Mouse (Mus musculus) forebrain, embryonic 14.5 days (tissue): ENCODE measurements around the gene Lsm3. TPM values are rescaled to one million over a fixed set of nuclear protein-coding genes. Genes with fewer than 3 reads are reported as not detected.

Experiments
- ATAC-seq: fragments of 200-750 bp; cut with Nextera tagmentation; 2 replicates; pipeline ENCODE4 v1.8.0; 2017; ENCODE audit warnings: mild to moderate bottlenecking, moderate library complexity
- DNase-seq: peaks from one replicate; pipeline ENCODE4 v3.0.0-alpha.2; 2015; ENCODE audit warnings: low spot score
- H3K27ac ChIP-seq: fragments of 300-500 bp; sonication (generic); 2 replicates; pipeline ENCODE4 v1.5.1; 2014; ENCODE audit warnings: low read depth, mild to moderate bottlenecking, control low read depth, low read length, moderate library complexity
- H3K27me3 ChIP-seq: fragments of 300-500 bp; sonication (generic); replicated peaks from 2 replicates; pipeline ENCODE4 v1.6.1; 2014; ENCODE audit warnings: low read length, control low read depth, mixed read lengths; ENCODE audit not compliant: control insufficient read depth, insufficient read depth
- H3K36me3 ChIP-seq: fragments of 300-500 bp; sonication (generic); 2 replicates; pipeline ENCODE4 v1.6.1; 2014; ENCODE audit warnings: low read length, control low read depth; ENCODE audit not compliant: control insufficient read depth, insufficient read depth
- H3K4me1 ChIP-seq: fragments of 300-500 bp; sonication (generic); 2 replicates; pipeline ENCODE4 v1.6.1; 2014; ENCODE audit warnings: antibody characterized with exemption, low read length, control low read depth; ENCODE audit not compliant: control insufficient read depth, insufficient read depth
- H3K4me2 ChIP-seq: fragments of 300-500 bp; sonication (generic); 2 replicates; pipeline ENCODE4 v1.6.1; 2014; ENCODE audit warnings: mild to moderate bottlenecking, control low read depth, low read length
- H3K4me3 ChIP-seq: fragments of 300-500 bp; sonication (generic); 2 replicates; pipeline ENCODE4 v1.5.1; 2014; ENCODE audit warnings: low read depth, low read length, control low read depth
- H3K9ac ChIP-seq: fragments of 300-500 bp; sonication (generic); 2 replicates; pipeline ENCODE4 v1.6.1; 2014; ENCODE audit warnings: mild to moderate bottlenecking, low read length, control low read depth, moderate library complexity
- H3K9me3 ChIP-seq: fragments of 300-500 bp; sonication (generic); replicated peaks from 2 replicates; pipeline ENCODE4 v1.6.1; 2016; ENCODE audit warnings: low read length, control low read depth, mixed read lengths; ENCODE audit not compliant: control insufficient read depth
- WGBS: fragments of 180-500 bp; shearing (Covaris S2); extraction: QIAGEN DNeasy Blood & Tissue Kit; methylation state at CpG from one replicate; pipeline ENCODE4 v1.1.7; 2014; 5-methylcytosine and 5-hydroxymethylcytosine counted together
- polyA plus RNA-seq: library from polyadenylated mRNA; unstranded; fragments of >200 nt; fragmentation: Nextera tagmentation; extraction: Ambion mirVana; gene quantifications from 2 replicates; pipeline ENCODE4 v1.2.1, GENCODE M21; 2014

Lsm3 gene
- polyA plus RNA-seq, 1 experiment from 2014 or later, result 264 TPM

DNA sequence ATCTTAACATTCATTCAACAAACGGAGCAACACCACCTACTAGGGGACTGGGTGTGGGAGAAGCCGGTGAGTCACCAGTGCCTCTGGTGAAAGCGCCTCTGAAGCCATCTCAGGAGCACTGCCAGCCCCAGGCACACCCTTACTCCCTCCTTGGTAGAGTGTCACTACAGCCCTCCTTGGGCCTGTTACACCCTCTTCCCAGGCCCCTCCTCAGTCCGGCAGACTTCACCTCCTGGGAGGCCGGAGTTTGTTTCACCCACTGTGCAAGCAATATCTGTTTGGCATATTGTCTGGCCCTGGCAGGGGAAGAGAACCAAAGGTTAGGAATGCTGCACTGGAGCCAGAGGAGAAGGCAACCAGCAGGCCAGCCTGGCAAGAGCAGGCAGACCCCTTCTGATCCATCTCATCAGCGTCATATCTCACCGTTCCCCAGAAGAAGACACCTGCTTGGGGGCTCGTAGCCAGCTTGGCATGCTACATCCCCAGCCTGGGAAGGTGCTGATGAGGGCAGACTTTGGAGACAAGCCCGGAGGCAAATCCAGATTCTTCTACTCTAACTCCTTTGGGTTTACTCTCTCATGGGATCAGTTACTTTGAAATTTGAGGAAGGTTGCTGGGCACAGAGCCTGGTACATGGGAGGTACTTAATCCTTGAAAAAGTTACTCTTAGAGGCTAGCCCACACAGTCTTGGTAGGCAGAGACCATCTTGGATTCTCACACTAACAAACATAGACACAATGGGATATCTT, 41.1 kb upstream of the Lsm3 start:
- Histone ChIP-seq H3K27ac (no peak overlapping the region), H3K4me1 (peaks cover 11% of the 10 kb centered on the region), H3K4me3 (peak overlapping the region; percentile 84), H3K4me2 (peak overlapping the region; percentile 82), H3K36me3 (peaks cover 36% of the 10 kb centered on the region), H3K9me3 (no peaks in the 10 kb centered on the region), H3K9ac (peak overlapping the region; percentile 80), H3K27me3 (no peaks in the 10 kb centered on the region)
- no peak for ATAC-seq
- DNase-seq, result no peak
- 54% methylated on average over 9 of the region's 9 CpGs for WGBS

DNA sequence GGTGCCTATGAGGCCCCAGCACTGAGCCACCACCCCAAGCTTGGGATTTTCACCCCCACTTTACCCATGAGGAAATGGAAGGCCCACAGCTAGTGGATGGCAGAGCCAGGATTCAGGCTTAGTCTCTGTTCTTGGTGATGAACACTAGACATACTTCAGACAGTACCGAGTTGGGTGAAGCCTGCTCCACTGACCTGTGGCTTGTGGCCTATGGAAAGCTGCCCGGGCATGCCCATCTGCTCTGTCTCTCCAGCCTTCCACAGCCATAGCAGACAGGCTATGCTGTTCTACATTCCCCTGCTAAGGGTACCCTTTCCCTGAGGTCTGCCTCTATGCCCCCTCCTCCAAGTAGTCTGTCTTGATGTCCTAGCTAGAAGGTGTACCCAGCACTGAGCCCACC, 39.2 kb upstream of the Lsm3 start:
- DNase-seq (no peak), ATAC-seq (no peak)
- peaks cover 11% of the 10 kb centered on the region for H3K4me1 ChIP-seq
- WGBS, result 92% methylated on average over 2 of the region's 2 CpGs
- H3K9ac ChIP-seq, result no peak overlapping the region
- no peak overlapping the region for H3K27ac ChIP-seq
- H3K4me3 ChIP-seq, result no peak overlapping the region
- peaks cover 55% of the 10 kb centered on the region for H3K36me3 ChIP-seq
- no peaks in the 10 kb centered on the region for H3K27me3 ChIP-seq
- H3K9me3 ChIP-seq, result no peaks in the 10 kb centered on the region
- H3K4me2 ChIP-seq, result no peak overlapping the region

DNA sequence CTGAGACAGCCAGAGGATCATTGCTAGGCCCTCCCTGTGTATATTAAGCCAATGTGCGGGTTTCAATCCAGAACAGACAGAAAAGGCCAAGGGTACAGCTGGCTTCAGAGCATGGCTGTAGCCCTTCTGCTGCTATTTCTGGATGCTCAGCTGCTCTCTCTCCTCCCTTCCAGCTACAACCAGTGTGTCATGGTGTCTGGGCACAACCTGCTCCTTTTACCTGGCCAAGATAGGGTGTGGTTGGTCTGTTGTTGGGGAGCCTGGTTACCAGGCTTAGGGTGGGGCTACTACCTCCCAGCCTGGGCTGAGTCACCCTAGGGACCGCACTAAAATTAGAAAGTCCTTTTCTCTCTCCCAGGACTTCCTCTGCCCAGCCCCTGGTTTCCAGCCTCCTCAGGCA, 32.4 kb upstream of the Lsm3 start:
- H3K27ac ChIP-seq, result no peak overlapping the region
- H3K9ac ChIP-seq, result no peak overlapping the region
- WGBS, result 94% methylated on average over 2 of the region's 2 CpGs
- no peak overlapping the region for H3K4me3 ChIP-seq
- DNase-seq (no peak), ATAC-seq (no peak)
- no peaks in the 10 kb centered on the region for H3K27me3 ChIP-seq
- peaks cover 100% of the 10 kb centered on the region for H3K36me3 ChIP-seq
- no peak overlapping the region for H3K4me2 ChIP-seq
- no peaks in the 10 kb centered on the region for H3K9me3 ChIP-seq
- H3K4me1 ChIP-seq, result no peaks in the 10 kb centered on the region

DNA sequence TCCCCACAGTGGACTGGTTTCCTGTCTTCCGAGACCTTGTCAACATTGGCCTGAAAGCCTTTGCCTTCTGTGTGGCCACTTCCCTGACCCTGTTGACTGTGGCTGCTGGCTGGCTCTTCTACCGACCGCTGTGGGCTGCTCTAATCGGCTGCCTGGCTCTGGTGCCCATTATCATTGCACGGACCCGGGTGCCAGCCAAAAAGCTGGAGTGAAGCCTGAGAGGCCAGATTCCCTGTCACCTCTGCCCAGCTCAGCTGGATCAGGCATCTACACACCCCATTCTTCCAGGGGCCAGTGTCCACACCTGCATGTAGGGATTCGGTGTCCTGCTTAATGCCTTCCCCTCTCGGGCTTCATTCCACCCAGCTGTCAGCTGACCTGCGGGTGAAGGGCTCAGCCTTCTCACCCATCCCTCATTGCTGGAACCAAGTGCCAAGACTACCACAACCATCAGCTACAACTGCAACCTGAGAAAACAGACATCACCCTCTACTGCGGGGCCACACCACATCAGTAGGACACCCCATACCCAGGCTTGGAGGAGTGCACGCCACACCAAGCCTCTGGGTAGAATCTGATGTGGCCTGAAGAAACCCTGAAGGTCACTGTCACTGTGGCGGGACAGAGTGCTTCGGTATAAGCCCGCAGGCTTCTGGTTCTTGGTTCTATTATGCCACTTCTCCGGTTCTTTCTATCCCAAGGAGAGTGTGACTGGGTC, 28.8 kb upstream of the Lsm3 start:
- H3K4me3 ChIP-seq, result no peak overlapping the region
- H3K36me3 ChIP-seq, result peaks cover 99% of the 10 kb centered on the region
- H3K27ac ChIP-seq, result no peak overlapping the region
- 94% methylated on average over 15 of the region's 15 CpGs for WGBS
- H3K27me3 ChIP-seq, result no peaks in the 10 kb centered on the region
- H3K4me1 ChIP-seq, result no peaks in the 10 kb centered on the region
- ATAC-seq (no peak), DNase-seq (no peak)
- no peak overlapping the region for H3K4me2 ChIP-seq
- H3K9me3 ChIP-seq, result no peaks in the 10 kb centered on the region
- H3K9ac ChIP-seq, result no peak overlapping the region

DNA sequence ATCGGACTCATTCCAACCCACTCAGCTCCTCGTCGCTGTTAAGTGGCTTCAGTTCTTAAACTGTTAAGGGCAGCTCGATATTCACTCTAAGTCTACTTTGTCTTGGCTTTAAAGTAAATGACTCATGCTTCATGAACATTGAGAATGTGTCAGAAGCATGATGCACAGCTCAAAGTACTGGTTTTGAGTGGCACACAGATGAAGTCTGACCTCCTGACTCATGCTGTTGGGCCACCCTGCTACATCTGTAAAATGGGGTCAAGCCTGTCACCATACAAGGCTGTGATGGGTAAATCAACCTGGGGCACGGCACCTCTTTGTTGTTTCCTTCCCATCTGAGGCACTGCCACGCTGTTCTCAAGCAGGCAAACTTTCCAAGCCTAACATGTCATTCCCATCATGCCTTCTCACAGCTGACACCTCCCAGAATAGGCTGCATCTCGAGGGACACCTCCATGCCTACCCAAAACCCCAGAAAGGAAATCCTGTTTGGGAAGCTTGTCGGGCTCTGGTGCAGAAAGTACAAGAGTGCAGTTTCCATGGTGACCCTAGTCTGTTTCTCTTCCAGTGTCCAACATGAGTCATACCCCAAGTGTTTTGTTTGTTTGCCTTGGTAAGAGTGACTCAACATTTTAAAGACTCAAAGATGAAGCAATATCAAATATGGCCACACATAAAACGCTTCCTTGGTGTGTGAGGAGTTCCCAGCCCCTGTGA, 27.1 kb upstream of the Lsm3 start:
- Histone ChIP-seq H3K27ac (no peak overlapping the region), H3K36me3 (peaks cover 98% of the 10 kb centered on the region), H3K9ac (no peak overlapping the region), H3K4me1 (no peaks in the 10 kb centered on the region), H3K4me2 (no peak overlapping the region), H3K9me3 (no peaks in the 10 kb centered on the region), H3K27me3 (no peaks in the 10 kb centered on the region), H3K4me3 (no peak overlapping the region)
- no peak for DNase-seq
- ATAC-seq, result no peak
- whole genome bisulfite sequencing, result 88% methylated on average over 9 of the region's 9 CpGs

DNA sequence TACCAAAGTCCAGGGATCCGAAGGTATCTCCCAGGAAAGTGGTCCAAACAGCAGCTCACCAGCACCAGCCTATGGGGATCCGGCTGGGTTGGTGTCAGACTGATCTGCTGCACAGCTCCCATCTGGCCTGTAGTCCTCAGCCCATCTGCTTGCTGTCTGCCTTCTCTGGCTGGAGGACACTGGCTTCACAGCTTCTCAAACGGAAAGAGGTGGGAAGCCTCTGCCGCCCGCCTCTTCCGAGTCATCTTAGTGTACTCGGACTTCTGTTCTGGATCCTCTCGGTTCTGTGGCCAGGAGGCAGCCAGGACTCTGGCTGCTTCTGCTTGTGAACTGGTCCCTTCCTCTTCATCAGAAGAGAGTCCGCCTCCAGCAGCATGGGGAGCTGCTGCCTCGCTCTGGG, 25.9 kb upstream of the Lsm3 start:
- Histone ChIP-seq H3K36me3 (peaks cover 96% of the 10 kb centered on the region), H3K9ac (no peak overlapping the region), H3K27ac (no peak overlapping the region), H3K27me3 (no peaks in the 10 kb centered on the region), H3K9me3 (no peaks in the 10 kb centered on the region), H3K4me2 (no peak overlapping the region), H3K4me1 (no peaks in the 10 kb centered on the region), H3K4me3 (no peak overlapping the region)
- no peak for ATAC-seq
- no peak for DNase-seq
- 83% methylated on average over 10 of the region's 10 CpGs for WGBS

DNA sequence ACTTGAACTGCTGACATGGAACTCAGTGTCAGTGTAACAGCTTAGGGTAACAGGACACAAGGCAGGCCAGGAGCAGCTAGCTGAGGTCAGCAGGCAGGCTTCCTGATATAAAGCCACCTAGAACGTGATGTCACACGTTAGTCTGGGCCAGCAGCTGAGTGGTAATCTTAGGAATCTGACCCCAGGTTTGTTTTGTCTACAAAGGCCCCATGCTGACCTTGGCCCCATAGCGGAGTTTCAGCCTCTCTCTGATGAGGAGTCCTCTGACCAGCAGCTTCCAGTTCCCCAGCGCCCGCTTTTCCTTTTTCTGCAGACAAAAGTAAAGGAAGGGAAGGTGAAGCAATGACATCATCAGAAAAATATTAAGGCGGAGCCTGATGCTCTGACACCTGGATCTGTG, 24.7 kb upstream of the Lsm3 start:
- H3K4me1 ChIP-seq, result no peaks in the 10 kb centered on the region
- no peaks in the 10 kb centered on the region for H3K9me3 ChIP-seq
- H3K36me3 ChIP-seq, result peaks cover 95% of the 10 kb centered on the region
- H3K4me3 ChIP-seq, result no peak overlapping the region
- ATAC-seq, result no peak
- no peak overlapping the region for H3K27ac ChIP-seq
- 73% methylated on average over 6 of the region's 6 CpGs for WGBS
- DNase-seq, result no peak
- no peaks in the 10 kb centered on the region for H3K27me3 ChIP-seq
- H3K4me2 ChIP-seq, result no peak overlapping the region
- H3K9ac ChIP-seq, result no peak overlapping the region

DNA sequence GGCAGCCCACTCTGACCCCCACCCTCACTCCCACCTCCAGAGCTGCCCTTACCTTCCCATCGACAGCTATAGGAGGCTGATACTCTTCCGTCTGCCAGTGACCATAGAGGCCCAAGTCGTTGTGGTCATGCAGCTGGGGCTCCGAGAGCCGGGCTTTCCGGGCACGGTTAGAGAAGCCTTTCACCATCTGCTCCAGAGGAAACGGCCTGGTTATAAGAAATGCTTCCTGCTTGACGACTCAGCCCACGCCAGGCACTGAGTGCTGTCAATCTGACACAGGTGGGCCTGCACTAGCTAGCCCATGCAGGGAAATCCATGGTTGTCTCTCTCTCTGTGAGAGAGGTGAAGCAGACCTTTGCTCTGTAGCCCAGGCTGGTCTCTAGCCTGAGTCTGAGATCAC, 22.7 kb upstream of the Lsm3 start:
- no peaks in the 10 kb centered on the region for H3K27me3 ChIP-seq
- DNase-seq (no peak), ATAC-seq (no peak)
- H3K9me3 ChIP-seq, result no peaks in the 10 kb centered on the region
- 92% methylated on average over 10 of the region's 10 CpGs for WGBS
- H3K27ac ChIP-seq, result no peak overlapping the region
- H3K4me2 ChIP-seq, result no peak overlapping the region
- H3K4me3 ChIP-seq, result no peak overlapping the region
- H3K9ac ChIP-seq, result no peak overlapping the region
- no peaks in the 10 kb centered on the region for H3K4me1 ChIP-seq
- peaks cover 95% of the 10 kb centered on the region for H3K36me3 ChIP-seq

DNA sequence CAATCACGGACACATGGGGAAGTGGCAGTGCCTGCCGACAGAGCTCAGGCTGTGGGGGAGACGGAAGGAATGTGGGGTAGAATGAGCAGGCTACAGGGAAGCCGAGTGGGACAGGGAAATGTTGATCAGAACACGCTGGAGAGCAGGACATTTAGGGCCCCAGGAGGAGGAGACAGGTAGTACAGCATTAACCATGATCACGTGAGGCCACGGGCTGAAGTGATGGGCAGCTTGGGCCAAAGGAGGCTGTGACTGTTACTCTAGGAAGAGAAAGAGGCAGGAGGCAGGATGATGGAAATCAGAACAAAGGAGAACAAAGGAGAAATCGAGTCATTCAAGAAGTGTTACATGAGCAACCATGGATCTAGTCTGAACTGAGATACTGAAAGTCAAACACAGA, 21.2 kb upstream of the Lsm3 start:
- no peaks in the 10 kb centered on the region for H3K4me1 ChIP-seq
- DNase-seq (no peak), ATAC-seq (no peak)
- H3K4me2 ChIP-seq, result no peak overlapping the region
- peaks cover 96% of the 10 kb centered on the region for H3K36me3 ChIP-seq
- no peaks in the 10 kb centered on the region for H3K27me3 ChIP-seq
- H3K4me3 ChIP-seq, result no peak overlapping the region
- H3K9me3 ChIP-seq, result no peaks in the 10 kb centered on the region
- no peak overlapping the region for H3K27ac ChIP-seq
- 92% methylated on average over 8 of the region's 8 CpGs for WGBS
- H3K9ac ChIP-seq, result no peak overlapping the region
